Mouse (Mus musculus) liver, postnatal 0 days (tissue): ENCODE measurements around the gene Acoxl. TPM values are rescaled to one million over a fixed set of nuclear protein-coding genes. Genes with fewer than 3 reads are reported as not detected.

Source experiments
- ATAC-seq: fragments of 200-750 bp; cut with Nextera tagmentation; 2 replicates; pipeline ENCODE4 v1.8.0; 2017; ENCODE audit warnings: mild to moderate bottlenecking, moderate library complexity
- DNase-seq: peaks from one replicate; pipeline ENCODE4 v3.0.0-alpha.2; 2016
- H3K27ac ChIP-seq: fragments of 300-500 bp; sonication (generic); 2 replicates; pipeline ENCODE4 v1.5.1; 2014; ENCODE audit warnings: antibody characterized with exemption, moderate library complexity, mild to moderate bottlenecking, low read depth
- H3K27me3 ChIP-seq: fragments of 300-500 bp; sonication (generic); 2 replicates; pipeline ENCODE4 v1.6.1; 2014; ENCODE audit warnings: low read length, control low read depth, mixed read lengths; ENCODE audit not compliant: insufficient read depth
- H3K36me3 ChIP-seq: fragments of 300-500 bp; sonication (generic); replicated peaks from 2 replicates; pipeline ENCODE4 v1.6.1; 2014; ENCODE audit warnings: mild to moderate bottlenecking, control low read depth, low read length, moderate library complexity, mixed read lengths; ENCODE audit not compliant: insufficient read depth
- H3K4me1 ChIP-seq: fragments of 300-500 bp; sonication (generic); 2 replicates; pipeline ENCODE4 v1.6.1; 2014; ENCODE audit warnings: antibody characterized with exemption, mild to moderate bottlenecking, control low read depth; ENCODE audit not compliant: insufficient read depth
- H3K4me2 ChIP-seq: fragments of 300-500 bp; sonication (generic); 2 replicates; pipeline ENCODE4 v1.6.1; 2014; ENCODE audit warnings: low read depth, mild to moderate bottlenecking, low read length, moderate library complexity, mixed read lengths
- H3K4me3 ChIP-seq: fragments of 300-500 bp; sonication (generic); 2 replicates; pipeline ENCODE4 v1.5.1; 2014; ENCODE audit warnings: low read depth, low read length
- H3K9ac ChIP-seq: fragments of 300-500 bp; sonication (generic); replicated peaks from 2 replicates; pipeline ENCODE4 v1.6.1; 2014; ENCODE audit warnings: mild to moderate bottlenecking, moderate library complexity
- H3K9me3 ChIP-seq: fragments of 300-500 bp; sonication (generic); 2 replicates; pipeline ENCODE4 v1.6.1; 2016; ENCODE audit warnings: mild to moderate bottlenecking, control low read depth, low read length, mixed read lengths
- CTCF ChIP-seq: sonication (generic); IDR thresholded peaks from 2 replicates; pipeline ENCODE4 v1.5.1; 2016; ENCODE audit warnings: antibody characterized with exemption, low read depth
- EP300 ChIP-seq: IDR thresholded peaks from 2 replicates; pipeline ENCODE4 v1.6.1; 2016; ENCODE audit warnings: antibody characterized with exemption, low read depth, mild to moderate bottlenecking
- WGBS: fragments of 180-500 bp; shearing (Covaris S2); extraction: QIAGEN DNeasy Blood & Tissue Kit; methylation state at CpG from one replicate; pipeline ENCODE4 v1.1.7; 2014; ENCODE audit not compliant: insufficient replicate concordance; 5-methylcytosine and 5-hydroxymethylcytosine counted together
- polyA plus RNA-seq: library from polyadenylated mRNA; unstranded; fragments of >200 nt; fragmentation: Nextera tagmentation; extraction: Ambion mirVana; gene quantifications from 2 replicates; pipeline ENCODE4 v1.2.1, GENCODE M21; 2015

Gene Acoxl
- polyA plus RNA-seq, 1 experiment from 2014 or later, result 0.05 TPM

DNA sequence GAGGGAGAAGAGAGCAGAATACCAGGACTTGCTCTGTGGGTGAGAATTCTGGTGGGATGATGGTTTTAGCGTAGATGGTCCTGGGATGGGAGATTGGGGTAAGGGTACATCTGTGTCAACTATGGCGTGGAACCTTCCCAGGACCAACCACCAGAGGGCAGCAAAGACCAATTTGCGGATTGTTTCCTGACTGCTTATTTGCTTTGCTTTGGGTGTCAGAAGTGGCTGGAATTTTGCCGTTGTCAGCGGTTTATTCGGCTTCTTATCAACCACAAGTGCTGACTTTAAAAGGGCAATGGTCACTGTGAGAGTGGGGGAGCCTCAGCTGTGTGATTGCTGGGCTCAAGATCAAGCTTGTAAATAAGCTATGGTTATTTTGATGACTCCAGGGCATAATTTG, 50.8 kb downstream of the Acoxl start:
- DNase-seq (peak; percentile 85), ATAC-seq (peak; percentile 50; the same call in 1 of the 2 replicates)
- Histone ChIP-seq H3K9me3 (no peaks in the 10 kb centered on the region), H3K4me1 (no peaks in the 10 kb centered on the region), H3K4me2 (no peak overlapping the region), H3K27ac (no peak overlapping the region), H3K36me3 (no peaks in the 10 kb centered on the region), H3K27me3 (peaks cover 8% of the 10 kb centered on the region; the same call in 1 of the 2 replicates), H3K9ac (no peak overlapping the region), H3K4me3 (no peak overlapping the region)
- TF ChIP-seq CTCF (peak; percentile 95), EP300 (no peak)
- WGBS, result 5% methylated on average over 6 of the region's 6 CpGs

GRCm38 (mm10) chr2:127889979-127890378, 51.3 kb downstream of the Acoxl start:
- Histone ChIP-seq H3K4me2 (no peak overlapping the region), H3K36me3 (no peaks in the 10 kb centered on the region), H3K27ac (no peak overlapping the region), H3K4me3 (no peak overlapping the region), H3K9ac (no peak overlapping the region), H3K27me3 (peaks cover 8% of the 10 kb centered on the region; the same call in 1 of the 2 replicates), H3K9me3 (no peaks in the 10 kb centered on the region), H3K4me1 (no peaks in the 10 kb centered on the region)
- no peak for ATAC-seq
- 63% methylated on average over 5 of the region's 5 CpGs for WGBS
- no peak for DNase-seq
- TF ChIP-seq CTCF (no peak), EP300 (no peak)

DNA sequence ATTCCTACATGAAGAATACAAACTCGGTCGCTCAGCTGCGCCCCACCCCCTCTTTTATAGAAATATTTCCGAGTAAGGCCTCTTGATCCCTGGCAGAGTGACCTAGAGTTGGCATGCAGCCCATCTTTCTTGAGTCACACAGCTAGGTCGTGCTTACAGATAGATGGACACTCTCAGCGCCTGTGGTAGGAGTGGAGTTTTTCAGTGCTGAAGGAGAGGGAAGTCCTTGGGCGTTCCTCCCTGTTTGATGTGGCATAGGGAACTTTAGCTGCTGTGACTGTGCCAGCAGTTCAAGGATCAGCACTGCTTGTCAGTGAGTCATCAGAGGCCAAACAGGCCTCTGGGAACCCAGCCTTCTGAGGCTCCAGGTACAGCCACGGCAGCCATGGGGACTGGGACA, 51.9 kb downstream of the Acoxl start:
- no peak overlapping the region for H3K4me2 ChIP-seq
- peaks cover 8% of the 10 kb centered on the region; the same call in 1 of the 2 replicates for H3K27me3 ChIP-seq
- H3K9me3 ChIP-seq, result no peaks in the 10 kb centered on the region
- no peak overlapping the region for H3K4me3 ChIP-seq
- WGBS, result 69% methylated on average over 8 of the region's 8 CpGs
- no peaks in the 10 kb centered on the region for H3K36me3 ChIP-seq
- DNase-seq, result peak; percentile 20
- no peak overlapping the region for H3K9ac ChIP-seq
- no peaks in the 10 kb centered on the region for H3K4me1 ChIP-seq
- 0 out of 2 replicates have a peak, but pooled peaks have one; percentile 19 for ATAC-seq
- H3K27ac ChIP-seq, result no peak overlapping the region
- TF ChIP-seq CTCF, result no peak

- Histone ChIP-seq H3K27me3 (peaks cover 7% of the 10 kb centered on the region; the same call in 1 of the 2 replicates), H3K9me3 (no peaks in the 10 kb centered on the region), H3K4me2 (no peak overlapping the region), H3K27ac (no peak overlapping the region), H3K9ac (no peak overlapping the region), H3K36me3 (no peaks in the 10 kb centered on the region), H3K4me1 (no peaks in the 10 kb centered on the region), H3K4me3 (no peak overlapping the region)
- no peak for ATAC-seq
- WGBS, result 81% methylated on average over 3 of the region's 3 CpGs
- DNase-seq, result no peak
- no peak for TF ChIP-seq CTCF
- TF ChIP-seq EP300, result no peak
Observed at GRCm38 (mm10) chr2:127891056-127891455, 52.4 kb downstream of the Acoxl start.

DNA sequence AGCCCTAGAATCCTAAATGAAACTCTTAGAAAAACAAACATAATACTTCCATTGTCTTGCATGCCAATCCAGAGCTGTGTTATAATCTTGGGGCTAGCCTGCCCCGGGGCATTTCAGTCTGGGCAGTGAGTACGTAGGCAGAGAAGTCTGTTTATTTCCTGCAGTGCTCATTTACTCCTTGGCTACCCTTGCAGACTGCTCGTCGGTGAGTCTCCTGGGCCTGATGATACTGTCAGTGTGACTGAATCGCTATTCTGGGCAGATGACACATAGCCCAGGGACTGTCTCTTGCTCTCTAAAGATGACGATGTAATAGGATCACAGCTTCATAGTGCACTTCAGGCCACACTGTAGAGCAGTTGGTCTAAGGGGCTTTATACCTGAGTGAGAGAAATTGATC, 56.2 kb downstream of the Acoxl start:
- DNase-seq (no peak), ATAC-seq (no peak)
- Histone ChIP-seq H3K4me2 (no peak overlapping the region), H3K9me3 (no peaks in the 10 kb centered on the region), H3K27ac (no peak overlapping the region), H3K4me3 (no peak overlapping the region), H3K9ac (no peak overlapping the region), H3K36me3 (no peaks in the 10 kb centered on the region), H3K27me3 (no peaks in the 10 kb centered on the region), H3K4me1 (no peaks in the 10 kb centered on the region)
- WGBS, result 55% methylated on average over 6 of the region's 6 CpGs
- TF ChIP-seq CTCF (no peak), EP300 (no peak)

DNA sequence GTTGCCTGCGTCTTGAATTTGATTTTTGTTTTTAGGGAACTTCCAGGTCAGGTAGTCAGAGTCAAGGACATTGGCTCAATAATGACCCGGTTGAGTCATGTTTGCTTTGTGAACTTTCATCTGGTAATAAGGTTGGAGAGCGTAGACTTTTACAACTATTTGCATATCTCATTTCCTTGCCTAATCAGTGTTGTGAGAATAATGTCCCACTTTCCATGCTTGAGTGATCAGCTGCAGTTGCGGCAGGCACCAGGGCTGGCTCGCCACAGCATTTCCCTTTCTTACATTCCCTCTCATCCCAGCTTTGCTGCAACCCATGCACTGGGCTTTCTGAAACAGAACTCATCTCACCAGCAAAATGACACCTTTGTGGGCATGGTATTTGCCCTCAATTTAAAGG, 59.0 kb downstream of the Acoxl start:
- no peak overlapping the region for H3K4me2 ChIP-seq
- no peak overlapping the region for H3K9ac ChIP-seq
- WGBS, result 53% methylated on average over 5 of the region's 5 CpGs
- no peak overlapping the region for H3K27ac ChIP-seq
- H3K9me3 ChIP-seq, result no peaks in the 10 kb centered on the region
- ATAC-seq, result no peak
- no peak for DNase-seq
- TF ChIP-seq CTCF (no peak), EP300 (no peak)
- no peaks in the 10 kb centered on the region for H3K36me3 ChIP-seq
- H3K27me3 ChIP-seq, result no peaks in the 10 kb centered on the region
- no peaks in the 10 kb centered on the region for H3K4me1 ChIP-seq
- no peak overlapping the region for H3K4me3 ChIP-seq

- H3K4me1 ChIP-seq, result no peaks in the 10 kb centered on the region
- H3K4me3 ChIP-seq, result no peak overlapping the region
- TF ChIP-seq CTCF (no peak), EP300 (no peak)
- H3K27me3 ChIP-seq, result no peaks in the 10 kb centered on the region
- no peaks in the 10 kb centered on the region for H3K9me3 ChIP-seq
- no peak for DNase-seq
- H3K9ac ChIP-seq, result no peak overlapping the region
- H3K4me2 ChIP-seq, result no peak overlapping the region
- H3K27ac ChIP-seq, result no peak overlapping the region
- no peaks in the 10 kb centered on the region for H3K36me3 ChIP-seq
- no peak for ATAC-seq
- WGBS, result 66% methylated on average over 10 of the region's 10 CpGs
Observed at GRCm38 (mm10) chr2:127904918-127905317, 66.2 kb downstream of the Acoxl start.
